Mouse (Mus musculus) small intestine, adult 2 months (tissue): Measurements from ENCODE around the gene Golm1.

ENCODE experiments used
- CTCF ChIP-seq: fragments of 200-500 bp; IDR thresholded peaks from 2 replicates; pipeline ENCODE4 v1.5.1; 2012; ENCODE audit warnings: low read depth, mild to moderate bottlenecking, control low read depth, inconsistent platforms, low read length, moderate library complexity, mixed read lengths; ENCODE audit not compliant: insufficient replicate concordance, insufficient read length; ENCODE audit errors: extremely low read depth
- POLR2A ChIP-seq: fragments of 200-500 bp; IDR thresholded peaks from 2 replicates; pipeline ENCODE4 v1.6.1; 2012; ENCODE audit warnings: low read depth, mild to moderate bottlenecking, control low read depth, inconsistent platforms, low read length, moderate library complexity

DNA sequence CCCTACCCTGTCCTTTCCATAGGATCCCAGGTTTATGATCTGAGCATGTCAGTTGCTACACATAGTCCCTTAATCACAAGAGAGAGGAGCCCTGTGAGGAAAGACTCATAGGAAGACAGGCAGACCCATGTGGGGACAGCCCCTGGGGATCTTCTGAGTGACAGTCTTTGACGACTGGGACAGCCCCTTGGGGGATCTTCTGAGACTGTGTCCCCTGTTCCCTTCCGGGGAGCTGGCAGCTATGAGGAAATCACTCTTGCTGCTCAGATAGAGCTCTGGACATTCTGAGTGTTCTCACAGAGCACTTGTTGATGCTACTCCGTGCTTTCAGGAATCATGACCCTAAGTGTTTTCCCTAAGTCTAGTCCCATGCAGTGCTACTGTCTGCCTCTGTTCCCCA, 38.1 kb upstream of the Golm1 start:
- TF ChIP-seq CTCF: no peak
- no peak for TF ChIP-seq POLR2A
